Mouse (Mus musculus) liver, embryonic 12.5 days (tissue): Measurements from ENCODE around the gene Poc1a. TPM values are rescaled to one million over a fixed set of nuclear protein-coding genes. Genes with fewer than 3 reads are reported as not detected.

Source experiments
- ATAC-seq: fragments of 200-750 bp; cut with Nextera tagmentation; 2 replicates; pipeline ENCODE4 v1.8.0; 2017; ENCODE audit warnings: moderate number of reproducible peaks, mild to moderate bottlenecking, moderate library complexity
- H3K27ac ChIP-seq: fragments of 300-500 bp; sonication (generic); 2 replicates; pipeline ENCODE4 v1.5.1; 2016; ENCODE audit warnings: mild to moderate bottlenecking
- H3K27me3 ChIP-seq: fragments of 300-500 bp; sonication (generic); replicated peaks from 2 replicates; pipeline ENCODE4 v1.6.1; 2016; ENCODE audit warnings: mild to moderate bottlenecking, moderate library complexity
- H3K36me3 ChIP-seq: fragments of 300-500 bp; sonication (generic); 2 replicates; pipeline ENCODE4 v1.6.1; 2016; ENCODE audit warnings: mild to moderate bottlenecking, moderate library complexity
- H3K4me1 ChIP-seq: fragments of 300-500 bp; sonication (generic); 2 replicates; pipeline ENCODE4 v1.6.1; 2016
- H3K4me2 ChIP-seq: fragments of 300-500 bp; sonication (generic); 2 replicates; pipeline ENCODE4 v1.6.1; 2016; ENCODE audit warnings: mild to moderate bottlenecking, moderate library complexity
- H3K4me3 ChIP-seq: fragments of 300-500 bp; sonication (generic); 2 replicates; pipeline ENCODE4 v1.5.1; 2016; ENCODE audit warnings: mild to moderate bottlenecking, moderate library complexity
- H3K9ac ChIP-seq: fragments of 300-500 bp; sonication (generic); 2 replicates; pipeline ENCODE4 v1.6.1; 2016; ENCODE audit warnings: mild to moderate bottlenecking, moderate library complexity
- H3K9me3 ChIP-seq: fragments of 300-500 bp; sonication (generic); replicated peaks from 2 replicates; pipeline ENCODE4 v1.6.1; 2016; ENCODE audit warnings: mild to moderate bottlenecking, moderate library complexity
- WGBS: fragments of 180-500 bp; shearing (Covaris S2); methylation state at CpG from one replicate; pipeline ENCODE4 v1.1.7; 2016; ENCODE audit not compliant: insufficient replicate concordance; 5-methylcytosine and 5-hydroxymethylcytosine counted together
- polyA plus RNA-seq: library from polyadenylated mRNA; unstranded; fragments of >200 nt; fragmentation: Nextera tagmentation; extraction: Ambion mirVana; gene quantifications from 2 replicates; pipeline ENCODE4 v1.2.1, GENCODE M21; 2016

The Poc1a gene
- polyA plus RNA-seq, 1 experiment from 2014 or later = 29.0 TPM

DNA sequence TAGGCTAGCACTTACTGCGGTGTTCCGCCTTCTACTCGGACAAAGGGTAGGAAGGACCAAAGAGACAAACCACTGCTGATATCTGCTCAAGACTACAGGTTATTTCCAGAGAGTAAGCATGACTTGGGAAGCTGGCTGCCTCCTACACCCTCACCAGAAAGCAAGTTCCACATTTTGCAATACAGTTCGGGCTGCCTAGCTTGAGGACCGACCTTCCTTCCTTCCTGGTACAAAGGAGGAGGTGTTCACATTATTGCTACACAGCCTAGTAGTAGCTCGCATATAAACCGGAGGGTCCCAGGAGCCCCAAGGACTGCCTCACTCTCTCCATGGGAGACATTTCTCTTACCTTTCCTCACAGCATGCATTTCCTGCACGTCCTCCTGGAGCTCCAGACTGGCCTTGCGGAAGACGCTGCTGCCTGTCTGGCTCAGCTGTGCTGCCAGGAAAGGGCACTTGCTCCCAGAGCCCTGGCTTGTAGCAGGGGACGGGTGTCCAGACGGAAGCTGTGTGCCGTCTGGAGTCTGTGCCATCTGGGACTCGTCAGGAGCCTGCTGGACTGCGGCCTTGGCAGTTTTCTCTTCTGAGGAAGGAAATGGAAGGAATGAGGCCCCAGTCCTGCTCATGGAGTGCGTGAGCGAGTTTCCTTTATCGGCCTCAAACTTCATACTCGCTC lies 37.9 kb upstream of the Poc1a start:
- no peak for ATAC-seq
- H3K4me2 ChIP-seq = peak overlapping the region; percentile 10; the same call in 1 of the 2 replicates
- H3K9ac ChIP-seq = no peak overlapping the region
- H3K4me1 ChIP-seq = peaks cover 23% of the 10 kb centered on the region
- H3K4me3 ChIP-seq = no peak overlapping the region
- H3K27ac ChIP-seq = peak overlapping the region; percentile 40
- peaks cover 61% of the 10 kb centered on the region for H3K36me3 ChIP-seq
- H3K27me3 ChIP-seq = no peaks in the 10 kb centered on the region
- WGBS = 54% methylated on average over 19 of the region's 19 CpGs
- H3K9me3 ChIP-seq = no peaks in the 10 kb centered on the region

GRCm38 (mm10) chr9:106249550-106249949 lies 31.3 kb upstream of the Poc1a start:
- WGBS = 67% methylated on average over 11 of the region's 11 CpGs
- H3K36me3 ChIP-seq = peaks cover 6% of the 10 kb centered on the region
- peaks cover 29% of the 10 kb centered on the region for H3K4me1 ChIP-seq
- no peak overlapping the region for H3K4me3 ChIP-seq
- no peak for ATAC-seq
- H3K27me3 ChIP-seq = no peaks in the 10 kb centered on the region
- no peak overlapping the region for H3K4me2 ChIP-seq
- H3K9ac ChIP-seq = no peak overlapping the region
- H3K27ac ChIP-seq = no peak overlapping the region
- H3K9me3 ChIP-seq = no peaks in the 10 kb centered on the region

DNA sequence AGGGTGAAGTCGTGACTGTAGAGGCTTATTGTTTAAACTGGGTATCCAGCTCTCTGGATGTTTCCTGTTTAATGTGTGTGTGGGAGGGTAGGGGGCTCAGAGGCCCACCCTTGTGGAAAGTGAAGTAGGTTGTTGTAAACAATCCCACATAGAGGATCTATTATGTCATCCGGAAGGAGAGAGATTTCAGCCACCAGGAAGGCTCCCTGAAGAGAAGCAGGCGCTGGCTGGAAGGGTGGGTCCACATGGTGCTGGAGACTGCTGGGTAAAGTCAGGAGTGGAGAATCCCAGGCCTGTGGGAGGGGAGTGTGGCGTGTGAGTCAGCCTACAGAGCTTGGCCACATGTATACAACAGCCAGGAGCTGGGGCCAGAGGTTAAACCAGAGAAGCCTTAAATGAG lies 30.6 kb upstream of the Poc1a start:
- Histone ChIP-seq H3K36me3 (peaks cover 2% of the 10 kb centered on the region), H3K27me3 (no peaks in the 10 kb centered on the region), H3K9ac (no peak overlapping the region), H3K4me2 (no peak overlapping the region), H3K27ac (no peak overlapping the region), H3K9me3 (no peaks in the 10 kb centered on the region), H3K4me1 (peaks cover 29% of the 10 kb centered on the region), H3K4me3 (no peak overlapping the region)
- ATAC-seq = no peak
- WGBS = 37% methylated on average over 4 of the region's 4 CpGs

DNA sequence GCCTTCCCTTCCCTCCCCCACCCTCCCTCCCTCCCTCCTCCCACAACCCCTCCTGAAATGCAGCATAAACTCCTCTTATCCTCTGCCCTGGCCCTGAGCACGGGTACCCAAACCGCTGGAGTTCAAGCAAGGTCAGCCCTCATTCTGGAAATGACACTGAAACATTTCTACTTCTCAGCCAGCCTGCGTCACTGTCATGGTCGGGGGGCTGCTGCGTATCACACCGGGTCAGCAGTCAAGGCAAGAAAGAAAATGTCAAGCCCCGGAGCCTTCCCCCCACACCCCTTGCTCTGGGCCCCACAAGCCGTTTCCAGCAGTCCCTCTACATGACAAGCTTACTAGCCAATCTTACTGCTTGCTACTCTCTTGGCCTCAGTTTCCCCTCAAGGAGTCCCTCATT lies 29.8 kb upstream of the Poc1a start:
- Histone ChIP-seq H3K4me1 (peaks cover 27% of the 10 kb centered on the region), H3K27me3 (0 out of 2 replicates have a peak, but pooled peaks cover 1% of the 10 kb centered on the region), H3K9me3 (no peaks in the 10 kb centered on the region), H3K36me3 (no peaks in the 10 kb centered on the region), H3K27ac (no peak overlapping the region), H3K9ac (no peak overlapping the region), H3K4me3 (no peak overlapping the region), H3K4me2 (no peak overlapping the region)
- WGBS = 60% methylated on average over 8 of the region's 8 CpGs
- ATAC-seq = no peak

DNA sequence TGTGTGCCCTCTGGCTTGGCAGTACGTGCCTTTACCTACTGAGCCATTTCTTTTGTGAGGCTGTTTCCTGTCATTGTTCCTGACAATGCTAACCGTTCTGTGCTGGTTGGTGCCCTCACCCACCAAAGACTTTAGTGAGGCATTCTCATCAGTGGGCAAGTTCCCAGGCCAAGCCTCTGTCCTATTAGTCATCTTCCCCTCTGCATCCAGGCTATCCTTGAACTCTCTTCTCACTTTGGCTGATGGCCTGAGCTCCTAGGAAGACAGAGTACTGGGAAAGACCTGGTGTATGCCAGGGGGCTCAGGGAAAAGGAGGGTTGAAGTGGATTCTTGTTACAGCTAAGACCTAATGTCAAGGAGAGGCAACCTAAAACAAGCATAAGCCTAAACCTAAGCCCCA lies 26.9 kb upstream of the Poc1a start:
- no peak overlapping the region for H3K9ac ChIP-seq
- 61% methylated on average over 2 of the region's 2 CpGs for WGBS
- no peak overlapping the region for H3K4me2 ChIP-seq
- H3K36me3 ChIP-seq = no peaks in the 10 kb centered on the region
- H3K27me3 ChIP-seq = 0 out of 2 replicates have a peak, but pooled peaks cover 13% of the 10 kb centered on the region
- no peak overlapping the region for H3K4me3 ChIP-seq
- no peak for ATAC-seq
- H3K9me3 ChIP-seq = no peaks in the 10 kb centered on the region
- H3K27ac ChIP-seq = no peak overlapping the region
- peaks cover 8% of the 10 kb centered on the region; the same call in 1 of the 2 replicates for H3K4me1 ChIP-seq

- Histone ChIP-seq H3K9ac (no peak overlapping the region), H3K36me3 (no peaks in the 10 kb centered on the region), H3K9me3 (no peaks in the 10 kb centered on the region), H3K4me1 (no peaks in the 10 kb centered on the region), H3K4me2 (no peak overlapping the region), H3K4me3 (no peak overlapping the region), H3K27ac (no peak overlapping the region), H3K27me3 (0 out of 2 replicates have a peak, but pooled peaks cover 13% of the 10 kb centered on the region)
- no peak for ATAC-seq
- WGBS = 26% methylated on average over 4 of the region's 4 CpGs
These were observed 22.4 kb upstream of the Poc1a start for GRCm38 (mm10) chr9:106258412-106258811.

GRCm38 (mm10) chr9:106258990-106259389 lies 21.9 kb upstream of the Poc1a start:
- Histone ChIP-seq H3K4me1 (no peaks in the 10 kb centered on the region), H3K27ac (no peak overlapping the region), H3K9ac (no peak overlapping the region), H3K9me3 (no peaks in the 10 kb centered on the region), H3K36me3 (no peaks in the 10 kb centered on the region), H3K4me3 (no peak overlapping the region), H3K4me2 (no peak overlapping the region), H3K27me3 (0 out of 2 replicates have a peak, but pooled peaks cover 13% of the 10 kb centered on the region)
- no peak for ATAC-seq
- WGBS = 29% methylated on average over 5 of the region's 5 CpGs

DNA sequence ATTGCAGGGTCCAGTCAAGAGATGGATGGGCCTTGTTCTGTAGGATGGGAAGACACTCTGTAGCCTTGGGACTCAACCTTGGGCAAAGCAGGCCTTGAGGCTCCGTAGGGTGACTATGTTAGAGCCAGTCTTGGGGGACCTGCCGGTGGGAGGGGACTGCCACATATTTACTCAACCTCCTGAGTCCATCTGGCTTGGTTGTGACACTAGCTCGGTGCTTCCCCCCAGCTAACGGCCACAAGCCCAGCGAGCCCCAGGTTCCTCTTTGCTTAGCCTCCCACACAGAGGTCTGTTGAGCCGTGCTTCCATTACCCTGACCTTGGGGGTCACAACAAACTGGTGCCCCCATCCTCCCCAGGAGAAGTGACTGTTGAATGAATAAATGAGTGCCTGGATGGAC lies 19.8 kb upstream of the Poc1a start:
- Histone ChIP-seq H3K27ac (no peak overlapping the region), H3K4me1 (no peaks in the 10 kb centered on the region), H3K9me3 (no peaks in the 10 kb centered on the region), H3K9ac (no peak overlapping the region), H3K27me3 (0 out of 2 replicates have a peak, but pooled peaks cover 12% of the 10 kb centered on the region), H3K4me3 (no peak overlapping the region), H3K36me3 (no peaks in the 10 kb centered on the region), H3K4me2 (no peak overlapping the region)
- 26% methylated on average over 6 of the region's 6 CpGs for WGBS
- ATAC-seq = peak; percentile 40

- Histone ChIP-seq H3K4me3 (no peak overlapping the region), H3K27me3 (0 out of 2 replicates have a peak, but pooled peaks cover 8% of the 10 kb centered on the region), H3K4me2 (no peak overlapping the region), H3K9me3 (no peaks in the 10 kb centered on the region), H3K27ac (no peak overlapping the region), H3K36me3 (no peaks in the 10 kb centered on the region), H3K9ac (no peak overlapping the region), H3K4me1 (no peaks in the 10 kb centered on the region)
- ATAC-seq = 0 out of 2 replicates have a peak, but pooled peaks have one; percentile 5
- WGBS = 65% methylated on average over 3 of the region's 3 CpGs
These were observed 19.4 kb upstream of the Poc1a start for GRCm38 (mm10) chr9:106261491-106261890.

GRCm38 (mm10) chr9:106262075-106262474 lies 18.8 kb upstream of the Poc1a start:
- H3K4me1 ChIP-seq = no peaks in the 10 kb centered on the region
- no peaks in the 10 kb centered on the region for H3K36me3 ChIP-seq
- no peak overlapping the region for H3K4me3 ChIP-seq
- no peak overlapping the region for H3K9ac ChIP-seq
- no peak for ATAC-seq
- no peak overlapping the region for H3K4me2 ChIP-seq
- 57% methylated on average over 3 of the region's 3 CpGs for WGBS
- H3K9me3 ChIP-seq = no peaks in the 10 kb centered on the region
- H3K27ac ChIP-seq = no peak overlapping the region
- H3K27me3 ChIP-seq = 0 out of 2 replicates have a peak, but pooled peaks cover 4% of the 10 kb centered on the region

GRCm38 (mm10) chr9:106263381-106263924 lies 17.4 kb upstream of the Poc1a start:
- Histone ChIP-seq H3K9me3 (no peaks in the 10 kb centered on the region), H3K36me3 (no peaks in the 10 kb centered on the region), H3K4me1 (0 out of 2 replicates have a peak, but pooled peaks cover 5% of the 10 kb centered on the region), H3K9ac (no peak overlapping the region), H3K27me3 (no peaks in the 10 kb centered on the region), H3K4me3 (no peak overlapping the region), H3K27ac (no peak overlapping the region), H3K4me2 (no peak overlapping the region)
- no peak for ATAC-seq
- whole genome bisulfite sequencing = 65% methylated on average over 9 of the region's 9 CpGs

DNA sequence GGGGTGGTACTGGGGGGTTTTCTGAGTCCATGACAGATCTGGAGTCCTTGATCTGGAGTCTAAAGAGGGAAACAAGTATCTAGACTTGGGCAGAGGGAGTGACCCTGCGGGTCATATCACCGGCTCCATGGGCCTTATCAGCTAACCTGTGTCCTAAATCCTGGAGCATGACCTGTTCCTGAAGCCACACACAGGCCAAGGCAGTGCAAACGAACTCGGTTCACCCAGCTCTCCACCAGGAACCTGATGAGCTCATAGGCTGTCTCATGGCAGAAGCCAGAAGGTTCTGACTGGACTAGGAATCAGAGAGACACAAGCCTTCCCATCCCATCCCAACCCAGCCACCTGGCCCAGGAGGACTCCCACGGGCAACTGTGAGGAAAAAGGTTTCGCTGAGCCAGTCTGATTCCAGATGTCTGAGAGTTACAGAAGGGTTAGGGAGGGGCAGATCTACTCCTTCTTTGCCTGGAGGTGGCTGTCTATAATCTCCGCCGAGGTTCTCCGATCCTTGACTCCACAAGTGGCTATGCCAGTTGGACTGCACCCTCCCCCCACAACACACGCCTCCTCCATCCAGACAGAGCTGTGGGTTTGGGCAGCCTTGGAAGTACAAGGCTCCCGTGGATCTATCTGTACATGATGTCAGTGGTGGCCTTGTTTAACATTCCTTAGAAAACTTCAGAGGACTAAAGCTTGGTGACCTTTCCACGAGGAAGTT lies 15.3 kb upstream of the Poc1a start:
- no peak overlapping the region for H3K4me2 ChIP-seq
- H3K4me3 ChIP-seq = no peak overlapping the region
- H3K4me1 ChIP-seq = peaks cover 10% of the 10 kb centered on the region; the same call in 1 of the 2 replicates
- H3K27me3 ChIP-seq = 0 out of 2 replicates have a peak, but pooled peaks cover 6% of the 10 kb centered on the region
- H3K36me3 ChIP-seq = no peaks in the 10 kb centered on the region
- no peak overlapping the region for H3K27ac ChIP-seq
- no peak for ATAC-seq
- 61% methylated on average over 12 of the region's 12 CpGs for WGBS
- H3K9ac ChIP-seq = no peak overlapping the region
- no peaks in the 10 kb centered on the region for H3K9me3 ChIP-seq
